Mouse (Mus musculus): ENCODE data around the gene Spop. TPM values are rescaled to one million over a fixed set of nuclear protein-coding genes. Genes with fewer than 3 reads are reported as not detected.

The Spop gene
- polyA plus RNA-seq, 1 experiment from 2014 or later, result 103 TPM

- Histone ChIP-seq H3K4me1 (no peaks in the 10 kb centered on the region), H3K9me3 (no peaks in the 10 kb centered on the region), H3K36me3 (no peaks in the 10 kb centered on the region), H3K4me3 (no peak overlapping the region), H3K27ac (no peak overlapping the region), H3K27me3 (ENCODE audit: insufficient read depth, poor library complexity, severe bottlenecking) (peaks cover 12% of the 10 kb centered on the region; the same call in 1 of the 2 replicates)
- WGBS, result 76% methylated on average over 3 of the region's 3 CpGs
- DNase-seq (ENCODE audit: low spot score), result no peak
These were observed 114.4 kb downstream of the Spop start for GRCm38 (mm10) chr11:95528231-95528630.

- 65% methylated on average over 13 of the region's 13 CpGs for WGBS
- Histone ChIP-seq H3K36me3 (no peaks in the 10 kb centered on the region), H3K27ac (no peak overlapping the region), H3K9me3 (no peaks in the 10 kb centered on the region), H3K27me3 (ENCODE audit: insufficient read depth, poor library complexity, severe bottlenecking) (peaks cover 21% of the 10 kb centered on the region; the same call in 1 of the 2 replicates), H3K4me1 (peaks cover 5% of the 10 kb centered on the region; the same call in 1 of the 2 replicates), H3K4me3 (no peak overlapping the region)
- no peak for DNase-seq (ENCODE audit: low spot score)
These were observed 118.6 kb downstream of the Spop start for GRCm38 (mm10) chr11:95532353-95533072.

- WGBS, result 20% methylated on average over 24 of the region's 24 CpGs
- Histone ChIP-seq H3K4me1 (peaks cover 5% of the 10 kb centered on the region; the same call in 1 of the 2 replicates), H3K4me3 (0 out of 2 replicates have a peak overlapping the region, but pooled peaks have one; percentile 13), H3K27ac (no peak overlapping the region), H3K9me3 (no peaks in the 10 kb centered on the region), H3K27me3 (ENCODE audit: insufficient read depth, poor library complexity, severe bottlenecking) (peaks cover 25% of the 10 kb centered on the region), H3K36me3 (no peaks in the 10 kb centered on the region)
- DNase-seq (ENCODE audit: low spot score), result peak; percentile 93
These were observed 119.7 kb downstream of the Spop start for GRCm38 (mm10) chr11:95533484-95534160.

- Histone ChIP-seq H3K36me3 (no peaks in the 10 kb centered on the region), H3K4me1 (peaks cover 35% of the 10 kb centered on the region), H3K27ac (no peak overlapping the region), H3K4me3 (no peak overlapping the region), H3K27me3 (ENCODE audit: insufficient read depth, poor library complexity, severe bottlenecking) (peaks cover 49% of the 10 kb centered on the region), H3K9me3 (no peaks in the 10 kb centered on the region)
- no peak for DNase-seq (ENCODE audit: low spot score)
- WGBS, result 72% methylated on average over 15 of the region's 15 CpGs
These were observed 124.7 kb downstream of the Spop start for GRCm38 (mm10) chr11:95538378-95539104.

- Histone ChIP-seq H3K27ac (peak overlapping the region; percentile 31; the same call in 1 of the 2 replicates), H3K4me1 (peaks cover 37% of the 10 kb centered on the region), H3K9me3 (no peaks in the 10 kb centered on the region), H3K36me3 (no peaks in the 10 kb centered on the region), H3K27me3 (ENCODE audit: insufficient read depth, poor library complexity, severe bottlenecking) (peaks cover 33% of the 10 kb centered on the region), H3K4me3 (peak overlapping the region; percentile 31)
- 30% methylated on average over 18 of the region's 18 CpGs for WGBS
- no peak for DNase-seq (ENCODE audit: low spot score)
These were observed 126.9 kb downstream of the Spop start for GRCm38 (mm10) chr11:95540637-95541385.

Other genes starting within 250 kb of the Spop start
- gene Tac4, start 152.6 kb upstream of the Spop start, polyA plus RNA-seq (2016; fragmentation: Nextera tagmentation; extraction: Ambion mirVana), result not detected in 2 replicates
- 66.0 and 68.5 TPM in 2 replicates for gene Kat7, start 103.8 kb upstream of the Spop start, polyA plus RNA-seq (2016; fragmentation: Nextera tagmentation; extraction: Ambion mirVana)
- gene Fam117a, start 77.1 kb upstream of the Spop start, polyA plus RNA-seq (2016; fragmentation: Nextera tagmentation; extraction: Ambion mirVana), result 8.2 and 10.7 TPM in 2 replicates
- 103 and 119 TPM in 2 replicates for gene Slc35b1, start 29.4 kb upstream of the Spop start, polyA plus RNA-seq (2016; fragmentation: Nextera tagmentation; extraction: Ambion mirVana)
- gene Nxph3, start 100.5 kb downstream of the Spop start, polyA plus RNA-seq (2016; fragmentation: Nextera tagmentation; extraction: Ambion mirVana), result 0.21 and 0.77 TPM in 2 replicates
- gene Ngfr, start 173.7 kb downstream of the Spop start, polyA plus RNA-seq (2016; fragmentation: Nextera tagmentation; extraction: Ambion mirVana), result 4.5 and 9.9 TPM in 2 replicates